Mouse (Mus musculus) stomach, embryonic 14.5 days (tissue): ENCODE measurements around the gene Wnt4. TPM values are rescaled to one million over a fixed set of nuclear protein-coding genes. Genes with fewer than 3 reads are reported as not detected.
A peak's percentile ranks its signal among the peaks of the same experiment; 100 is the strongest.

ENCODE experiments used
- ATAC-seq: fragments of 200-750 bp; cut with Nextera tagmentation; 2 replicates; pipeline ENCODE4 v1.8.0; 2017; ENCODE audit warnings: low read depth, moderate TSS enrichment; ENCODE audit not compliant: insufficient number of reproducible peaks, insufficient read depth, low FRiP score
- H3K27ac ChIP-seq: fragments of 300-500 bp; sonication (generic); 2 replicates; pipeline ENCODE4 v1.5.1; 2014; ENCODE audit warnings: mild to moderate bottlenecking, low read length, moderate library complexity, mixed read lengths
- H3K27me3 ChIP-seq: fragments of 300-500 bp; sonication (generic); 2 replicates; pipeline ENCODE4 v1.6.1; 2014; ENCODE audit warnings: low read length, control low read depth, mixed read lengths; ENCODE audit not compliant: control insufficient read depth, insufficient read depth
- H3K36me3 ChIP-seq: fragments of 300-500 bp; sonication (generic); 2 replicates; pipeline ENCODE4 v1.6.1; 2014; ENCODE audit warnings: mild to moderate bottlenecking, control low read depth, low read length, moderate library complexity, mixed read lengths; ENCODE audit not compliant: control insufficient read depth, insufficient read depth
- H3K4me1 ChIP-seq: fragments of 300-500 bp; sonication (generic); 2 replicates; pipeline ENCODE4 v1.6.1; 2014; ENCODE audit warnings: low read length, control low read depth, mixed read lengths; ENCODE audit not compliant: control insufficient read depth, insufficient read depth
- H3K4me2 ChIP-seq: fragments of 300-500 bp; sonication (generic); replicated peaks from 2 replicates; pipeline ENCODE4 v1.6.1; 2014; ENCODE audit warnings: low read depth, low read length, control low read depth
- H3K4me3 ChIP-seq: fragments of 300-500 bp; sonication (generic); 2 replicates; pipeline ENCODE4 v1.5.1; 2014; ENCODE audit warnings: low read depth, low read length, control low read depth
- H3K9ac ChIP-seq: fragments of 300-500 bp; sonication (generic); replicated peaks from 2 replicates; pipeline ENCODE4 v1.6.1; 2014; ENCODE audit warnings: low read depth, mild to moderate bottlenecking, control low read depth, low read length, moderate library complexity, mixed read lengths
- H3K9me3 ChIP-seq: fragments of 300-500 bp; sonication (generic); 2 replicates; pipeline ENCODE4 v1.6.1; 2016; ENCODE audit warnings: low read depth, low read length, control low read depth; ENCODE audit not compliant: control insufficient read depth
- WGBS: fragments of 180-500 bp; shearing (Covaris S2); extraction: QIAGEN DNeasy Blood & Tissue Kit; methylation state at CpG from one replicate; pipeline ENCODE4 v1.1.7; 2014; 5-methylcytosine and 5-hydroxymethylcytosine counted together
- polyA plus RNA-seq: library from polyadenylated mRNA; unstranded; fragments of >200 nt; fragmentation: Nextera tagmentation; extraction: Ambion mirVana; gene quantifications from 2 replicates; pipeline ENCODE4 v1.2.1, GENCODE M21; 2014

Gene Wnt4
- polyA plus RNA-seq, 1 experiment from 2014 or later, result 6.1 TPM

DNA sequence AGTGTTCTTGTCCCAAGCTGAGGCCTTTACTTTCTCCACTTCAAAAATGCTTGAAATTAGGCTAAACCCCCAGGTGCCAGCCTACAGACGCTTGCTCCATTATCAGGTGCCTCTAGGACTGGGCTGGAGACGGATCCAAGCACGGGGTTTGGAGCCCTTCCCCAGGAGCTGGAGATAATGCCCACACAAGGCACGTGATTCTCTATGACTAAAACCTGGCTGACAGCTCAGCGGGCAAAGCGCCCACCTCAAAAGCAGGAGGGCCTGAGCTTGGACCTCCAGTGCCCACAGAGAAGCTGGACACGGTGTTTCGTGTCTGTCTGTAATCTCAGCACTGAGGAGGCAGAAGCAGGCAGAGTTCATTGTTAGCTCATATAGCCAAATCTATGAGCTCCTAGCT, 5.4 kb upstream of the Wnt4 start:
- no peak overlapping the region for H3K27ac ChIP-seq
- H3K36me3 ChIP-seq, result no peaks in the 10 kb centered on the region
- 0 out of 2 replicates have a peak, but pooled peaks cover 5% of the 10 kb centered on the region for H3K27me3 ChIP-seq
- no peak overlapping the region for H3K4me3 ChIP-seq
- H3K4me2 ChIP-seq, result no peak overlapping the region
- WGBS, result 81% methylated on average over 8 of the region's 8 CpGs
- no peak overlapping the region for H3K9ac ChIP-seq
- no peak for ATAC-seq
- H3K4me1 ChIP-seq, result peaks cover 11% of the 10 kb centered on the region
- no peaks in the 10 kb centered on the region for H3K9me3 ChIP-seq

DNA sequence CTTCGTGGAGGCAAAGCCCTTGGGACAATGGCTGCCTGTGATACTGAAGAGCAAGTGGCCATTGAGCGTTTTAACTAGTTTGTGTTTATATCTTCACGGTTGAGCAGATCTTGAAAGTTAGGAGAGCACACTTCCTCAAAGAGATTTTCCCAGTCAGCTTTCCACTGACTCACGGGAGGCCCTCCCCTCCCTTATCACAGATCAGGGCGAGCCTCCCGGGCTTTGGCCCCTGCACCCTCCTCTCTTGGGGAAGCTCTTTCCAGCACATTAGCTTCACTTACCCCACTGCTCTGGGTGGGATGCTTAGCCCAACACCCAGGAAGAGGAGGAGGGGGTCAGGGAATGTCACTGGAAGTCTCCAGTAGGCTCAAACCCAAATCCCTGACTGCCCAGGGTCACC, 3.0 kb upstream of the Wnt4 start:
- no peak overlapping the region for H3K4me3 ChIP-seq
- no peak overlapping the region for H3K9ac ChIP-seq
- H3K4me2 ChIP-seq, result no peak overlapping the region
- H3K9me3 ChIP-seq, result no peaks in the 10 kb centered on the region
- WGBS, result 14% methylated on average over 6 of the region's 6 CpGs
- no peak for ATAC-seq
- no peak overlapping the region for H3K27ac ChIP-seq
- H3K36me3 ChIP-seq, result no peaks in the 10 kb centered on the region
- 0 out of 2 replicates have a peak, but pooled peaks cover 5% of the 10 kb centered on the region for H3K27me3 ChIP-seq
- H3K4me1 ChIP-seq, result peaks cover 17% of the 10 kb centered on the region

DNA sequence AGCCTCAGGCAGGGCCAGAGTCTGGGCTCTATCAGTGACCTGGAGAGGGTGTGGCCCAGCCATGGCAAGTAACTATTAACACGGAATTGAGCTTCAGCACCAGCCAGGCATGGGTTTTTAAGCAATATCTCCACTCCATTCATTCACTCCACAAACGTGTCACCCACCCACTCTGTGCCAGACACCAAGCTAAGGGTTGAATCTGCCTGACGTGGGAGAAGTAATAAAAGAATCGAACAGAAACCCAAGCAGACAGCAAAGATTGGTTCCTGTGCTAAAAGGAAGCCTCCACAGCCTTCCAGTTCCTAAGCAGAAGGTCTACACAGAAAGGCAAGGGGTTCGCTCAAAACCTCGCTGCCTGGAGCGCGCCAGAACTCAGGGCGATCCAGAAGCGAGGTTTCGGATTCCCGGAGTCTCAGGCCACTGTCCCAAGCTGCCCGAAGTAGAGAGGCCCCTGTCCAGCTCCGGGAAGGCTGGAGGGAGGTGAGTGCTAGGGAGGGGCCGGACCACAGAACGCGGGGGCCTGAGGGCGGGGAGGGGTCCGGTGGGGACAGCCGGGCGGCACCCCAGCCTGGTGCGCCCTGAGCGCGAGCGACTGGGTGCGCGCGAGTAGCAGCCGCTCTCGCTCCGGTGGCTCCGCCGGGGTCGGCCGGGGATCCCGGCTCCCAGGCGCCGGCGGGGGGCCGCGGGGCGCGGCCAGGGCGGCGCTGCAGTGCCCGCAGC, 685 bp upstream of the Wnt4 start:
- peak; percentile 8; the same call in 1 of the 2 replicates for ATAC-seq
- H3K27ac ChIP-seq, result peak overlapping the region; percentile 33; the same call in 1 of the 2 replicates
- peaks cover 5% of the 10 kb centered on the region; the same call in 1 of the 2 replicates for H3K27me3 ChIP-seq

DNA sequence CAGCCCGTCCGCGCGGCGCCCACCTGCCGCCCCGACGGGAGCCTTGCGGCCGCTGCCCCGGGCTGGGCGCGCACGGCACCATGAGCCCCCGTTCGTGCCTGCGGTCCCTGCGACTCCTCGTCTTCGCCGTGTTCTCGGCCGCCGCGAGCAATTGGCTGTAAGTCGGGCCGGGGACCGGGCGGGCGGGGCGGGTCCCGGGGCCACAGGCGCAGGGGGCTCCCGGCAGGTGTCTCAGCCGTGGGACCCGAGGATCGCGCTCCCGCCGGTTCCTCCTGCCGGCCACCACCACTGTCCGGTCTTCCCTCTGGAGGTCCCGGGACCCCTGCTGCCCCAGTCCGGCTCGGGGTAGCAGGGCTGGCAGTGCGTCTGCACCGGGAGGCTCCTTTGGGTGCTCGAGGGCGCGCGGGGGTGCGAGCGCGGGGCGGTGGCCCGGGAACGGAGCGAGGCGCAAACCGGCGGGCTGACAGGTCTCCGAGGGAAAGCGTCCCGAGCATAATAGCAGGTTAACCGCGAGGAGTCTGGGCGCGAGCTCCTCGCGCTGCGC, 383 bp downstream of the Wnt4 start:
- WGBS, result under 1% methylated on average over 63 of the region's 71 CpGs
- peak overlapping the region; percentile 90 for H3K4me2 ChIP-seq
- ATAC-seq, result no peak
- H3K27ac ChIP-seq, result peak overlapping the region; percentile 62; the same call in 1 of the 2 replicates
- peaks cover 22% of the 10 kb centered on the region for H3K4me1 ChIP-seq
- peaks cover 7% of the 10 kb centered on the region; the same call in 1 of the 2 replicates for H3K27me3 ChIP-seq
- peak overlapping the region; percentile 54 for H3K4me3 ChIP-seq
- H3K9ac ChIP-seq, result peak overlapping the region; percentile 48
- H3K36me3 ChIP-seq, result no peaks in the 10 kb centered on the region
- H3K9me3 ChIP-seq, result no peaks in the 10 kb centered on the region

More for the DNA sequence above, 685 bp upstream of the Wnt4 start:
- peak overlapping the region; percentile 54 for H3K4me3 ChIP-seq
- no peaks in the 10 kb centered on the region for H3K9me3 ChIP-seq
- no peaks in the 10 kb centered on the region for H3K36me3 ChIP-seq
- H3K4me2 ChIP-seq, result peak overlapping the region; percentile 90
- 2% methylated on average over 43 of the region's 46 CpGs for WGBS
- peak overlapping the region; percentile 48; the same call in 1 of the 2 replicates for H3K9ac ChIP-seq
- peaks cover 17% of the 10 kb centered on the region for H3K4me1 ChIP-seq

DNA sequence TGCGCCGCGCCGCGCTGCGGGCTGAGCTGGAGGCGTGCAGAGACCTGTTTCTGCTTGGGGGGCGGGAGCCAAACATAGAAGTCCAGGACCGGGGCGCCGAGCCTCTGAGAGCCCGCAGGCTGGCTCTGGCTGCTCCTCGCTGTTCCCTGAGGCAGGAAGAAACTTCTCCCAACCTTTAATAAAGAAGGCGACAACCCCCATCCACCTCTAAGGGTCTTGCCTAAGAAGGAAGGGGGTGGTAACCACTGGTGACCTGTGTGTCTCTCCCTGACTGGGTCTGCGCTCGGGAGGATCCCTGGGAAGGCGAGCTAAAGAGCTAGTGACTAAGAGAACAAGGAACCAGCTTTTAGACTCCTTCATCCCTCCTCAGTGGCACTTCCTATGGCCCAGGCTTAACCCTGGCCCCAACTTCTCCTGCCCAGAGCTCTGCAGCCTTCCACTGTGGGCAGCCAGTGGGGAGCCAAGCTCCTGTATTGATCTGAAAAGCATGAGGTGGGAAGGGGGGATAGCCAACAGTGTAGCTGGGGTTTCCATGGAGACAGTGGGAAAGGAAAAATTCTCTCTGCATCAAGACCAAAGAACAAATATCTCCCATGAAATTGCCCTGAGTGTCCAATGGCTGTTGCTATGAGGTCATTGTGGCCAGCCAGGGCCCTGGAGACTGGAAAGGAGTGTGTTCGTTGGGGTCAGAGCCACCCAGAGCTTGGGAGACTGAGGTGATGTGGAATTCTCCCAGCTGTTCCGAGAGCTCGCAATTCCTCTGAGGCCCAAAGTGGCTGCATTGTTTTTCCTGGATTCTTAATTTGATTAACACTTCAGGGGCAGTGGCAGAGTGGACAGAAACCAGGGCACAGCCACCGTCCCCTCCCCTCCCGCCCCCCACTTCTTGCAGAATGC, 1.1 kb downstream of the Wnt4 start:
- H3K27ac ChIP-seq, result peak overlapping the region; percentile 62; the same call in 1 of the 2 replicates
- no peaks in the 10 kb centered on the region for H3K36me3 ChIP-seq
- H3K27me3 ChIP-seq, result peaks cover 7% of the 10 kb centered on the region; the same call in 1 of the 2 replicates
- peak overlapping the region; percentile 90 for H3K4me2 ChIP-seq
- H3K9ac ChIP-seq, result peak overlapping the region; percentile 48
- peak overlapping the region; percentile 54 for H3K4me3 ChIP-seq
- H3K9me3 ChIP-seq, result no peaks in the 10 kb centered on the region
- WGBS, result 9% methylated on average over 22 of the region's 22 CpGs
- H3K4me1 ChIP-seq, result peaks cover 25% of the 10 kb centered on the region
- no peak for ATAC-seq

DNA sequence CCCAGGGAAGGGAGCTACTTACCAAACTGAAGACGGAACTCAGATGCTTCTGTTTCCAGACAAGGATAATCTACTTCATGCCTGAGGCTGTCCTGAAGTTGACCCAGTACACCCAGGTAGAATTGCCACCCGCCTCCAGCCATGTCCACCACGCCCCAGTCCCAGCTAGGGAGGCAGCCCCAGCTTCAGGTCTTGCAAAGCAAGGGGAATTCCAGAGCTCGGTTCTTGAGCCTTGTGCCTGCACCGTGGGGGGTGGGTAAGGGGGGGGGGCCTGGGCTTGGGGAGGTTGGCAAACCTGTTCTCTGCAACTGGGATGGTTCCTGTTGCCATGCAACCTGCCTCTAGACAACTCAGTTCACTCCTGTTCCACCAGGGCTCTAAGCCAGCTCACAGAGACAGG, 2.1 kb downstream of the Wnt4 start:
- WGBS, result 42% methylated on average over 5 of the region's 5 CpGs
- Histone ChIP-seq H3K36me3 (no peaks in the 10 kb centered on the region), H3K4me2 (peak overlapping the region; percentile 90; the same call in 1 of the 2 replicates), H3K4me1 (peaks cover 23% of the 10 kb centered on the region), H3K4me3 (no peak overlapping the region), H3K27ac (no peak overlapping the region), H3K9ac (no peak overlapping the region), H3K27me3 (peaks cover 7% of the 10 kb centered on the region; the same call in 1 of the 2 replicates), H3K9me3 (no peaks in the 10 kb centered on the region)
- no peak for ATAC-seq

DNA sequence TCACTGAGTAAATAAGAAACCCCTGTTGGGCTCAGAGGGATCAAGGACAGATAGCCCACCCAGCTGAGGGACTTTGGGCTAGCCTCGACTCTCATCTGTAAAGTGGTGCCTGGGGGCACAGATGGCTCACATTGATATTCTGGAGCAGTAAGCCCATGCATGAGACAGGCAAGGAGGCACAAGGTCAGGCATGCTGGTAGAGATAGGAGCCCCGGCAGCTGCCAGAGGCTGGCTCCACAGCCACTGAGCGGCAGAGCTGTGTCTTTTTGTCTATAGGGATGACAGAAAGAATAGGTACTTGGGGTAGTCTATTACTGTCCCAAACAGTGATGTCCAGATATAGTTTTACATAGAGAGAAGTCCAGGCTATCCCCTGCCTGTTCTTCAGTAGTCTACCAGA, 4.0 kb downstream of the Wnt4 start:
- Histone ChIP-seq H3K9ac (no peak overlapping the region), H3K9me3 (no peaks in the 10 kb centered on the region), H3K27ac (no peak overlapping the region), H3K4me1 (peaks cover 20% of the 10 kb centered on the region), H3K27me3 (peaks cover 4% of the 10 kb centered on the region; the same call in 1 of the 2 replicates), H3K4me2 (no peak overlapping the region), H3K36me3 (no peaks in the 10 kb centered on the region), H3K4me3 (no peak overlapping the region)
- 73% methylated on average over 3 of the region's 3 CpGs for WGBS
- ATAC-seq, result no peak

DNA sequence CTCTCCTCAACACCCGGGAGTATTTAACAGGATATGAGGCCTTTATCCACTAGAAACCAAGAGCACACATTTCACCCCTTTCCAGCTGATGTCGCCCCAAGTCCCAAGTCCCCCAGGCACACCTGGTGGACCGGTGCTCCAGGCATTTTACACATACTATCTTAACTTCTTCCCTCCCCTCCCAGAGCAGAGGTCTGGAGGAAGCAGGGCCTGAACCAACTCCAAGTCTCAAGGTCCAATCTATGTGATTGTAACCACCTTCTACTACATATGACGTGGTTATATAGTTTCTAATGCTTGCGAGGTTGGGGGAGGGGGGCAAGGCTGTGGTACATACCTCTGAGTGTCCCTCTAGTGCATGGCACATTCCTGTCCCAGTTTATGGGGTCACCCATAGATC, 4.8 kb downstream of the Wnt4 start:
- Histone ChIP-seq H3K4me3 (no peak overlapping the region), H3K36me3 (no peaks in the 10 kb centered on the region), H3K27ac (no peak overlapping the region; the same call in 1 of the 2 replicates), H3K9ac (no peak overlapping the region), H3K4me2 (no peak overlapping the region), H3K9me3 (no peaks in the 10 kb centered on the region), H3K4me1 (peaks cover 14% of the 10 kb centered on the region; the same call in 1 of the 2 replicates), H3K27me3 (peaks cover 2% of the 10 kb centered on the region; the same call in 1 of the 2 replicates)
- ATAC-seq, result no peak
- 82% methylated on average over 5 of the region's 5 CpGs for WGBS
